Mouse (Mus musculus) hindbrain, embryonic 10.5 days (tissue): ENCODE results near the gene Acp4. TPM values are rescaled to one million over a fixed set of nuclear protein-coding genes. Genes with fewer than 3 reads are reported as not detected.

Experiments used
- DNase-seq: peaks from one replicate; pipeline ENCODE4 v3.0.0-alpha.2; 2017; ENCODE audit warnings: low spot score
- H3K27ac ChIP-seq: fragments of 300-500 bp; sonication (generic); 2 replicates; pipeline ENCODE4 v1.5.1; 2016; ENCODE audit warnings: mild to moderate bottlenecking, moderate library complexity
- H3K27me3 ChIP-seq: fragments of 300-500 bp; sonication (generic); 2 replicates; pipeline ENCODE4 v1.6.1; 2016; ENCODE audit warnings: mild to moderate bottlenecking; ENCODE audit not compliant: poor library complexity, insufficient read depth, severe bottlenecking
- H3K36me3 ChIP-seq: fragments of 300-500 bp; sonication (generic); 2 replicates; pipeline ENCODE4 v1.6.1; 2016; ENCODE audit warnings: mild to moderate bottlenecking, moderate library complexity
- H3K4me1 ChIP-seq: fragments of 300-500 bp; sonication (generic); replicated peaks from 2 replicates; pipeline ENCODE4 v1.6.1; 2016; ENCODE audit warnings: mild to moderate bottlenecking
- H3K4me3 ChIP-seq: fragments of 300-500 bp; sonication (generic); 2 replicates; pipeline ENCODE4 v1.5.1; 2016; ENCODE audit warnings: mild to moderate bottlenecking, moderate library complexity
- H3K9me3 ChIP-seq: fragments of 300-500 bp; sonication (generic); 2 replicates; pipeline ENCODE4 v1.6.1; 2016; ENCODE audit warnings: mild to moderate bottlenecking, moderate library complexity
- WGBS: fragments of 180-500 bp; shearing (Covaris S2); methylation state at CpG from one replicate; pipeline ENCODE4 v1.1.7; 2016; 5-methylcytosine and 5-hydroxymethylcytosine counted together
- polyA plus RNA-seq: library from polyadenylated mRNA; unstranded; fragments of >200 nt; fragmentation: Nextera tagmentation; extraction: Ambion mirVana; gene quantifications from 2 replicates; pipeline ENCODE4 v1.2.1, GENCODE M21; 2016

The Acp4 gene
- polyA plus RNA-seq, 1 experiment from 2014 or later = 0.09 TPM

DNA sequence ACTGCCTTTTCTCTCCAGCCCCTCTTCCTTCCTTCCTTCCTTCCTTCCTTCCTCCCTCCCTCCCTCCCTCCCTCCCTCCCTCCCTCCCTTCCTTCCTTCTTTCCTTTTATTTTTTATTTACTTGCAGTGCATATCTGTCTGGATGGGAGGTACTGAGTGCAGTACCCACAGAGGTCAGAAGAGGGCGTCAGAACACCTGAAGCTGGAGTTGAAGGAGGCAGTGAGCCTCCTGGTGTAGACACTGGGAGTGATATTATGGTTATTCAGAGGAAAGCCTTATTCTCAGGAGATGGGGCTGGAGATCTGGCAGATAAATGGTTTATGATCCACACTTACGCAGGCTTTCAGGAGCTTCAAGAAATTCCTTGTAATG is 20.1 kb upstream of the Acp4 start:
- peaks cover 32% of the 10 kb centered on the region for H3K27me3 ChIP-seq
- DNase-seq = peak; percentile 23
- WGBS = 49% methylated on average over 2 of the region's 2 CpGs
- H3K9me3 ChIP-seq = 0 out of 2 replicates have a peak, but pooled peaks cover 5% of the 10 kb centered on the region
- H3K36me3 ChIP-seq = no peaks in the 10 kb centered on the region
- no peak overlapping the region for H3K4me3 ChIP-seq
- peaks cover 9% of the 10 kb centered on the region; the same call in 1 of the 2 replicates for H3K4me1 ChIP-seq
- H3K27ac ChIP-seq = no peak overlapping the region

DNA sequence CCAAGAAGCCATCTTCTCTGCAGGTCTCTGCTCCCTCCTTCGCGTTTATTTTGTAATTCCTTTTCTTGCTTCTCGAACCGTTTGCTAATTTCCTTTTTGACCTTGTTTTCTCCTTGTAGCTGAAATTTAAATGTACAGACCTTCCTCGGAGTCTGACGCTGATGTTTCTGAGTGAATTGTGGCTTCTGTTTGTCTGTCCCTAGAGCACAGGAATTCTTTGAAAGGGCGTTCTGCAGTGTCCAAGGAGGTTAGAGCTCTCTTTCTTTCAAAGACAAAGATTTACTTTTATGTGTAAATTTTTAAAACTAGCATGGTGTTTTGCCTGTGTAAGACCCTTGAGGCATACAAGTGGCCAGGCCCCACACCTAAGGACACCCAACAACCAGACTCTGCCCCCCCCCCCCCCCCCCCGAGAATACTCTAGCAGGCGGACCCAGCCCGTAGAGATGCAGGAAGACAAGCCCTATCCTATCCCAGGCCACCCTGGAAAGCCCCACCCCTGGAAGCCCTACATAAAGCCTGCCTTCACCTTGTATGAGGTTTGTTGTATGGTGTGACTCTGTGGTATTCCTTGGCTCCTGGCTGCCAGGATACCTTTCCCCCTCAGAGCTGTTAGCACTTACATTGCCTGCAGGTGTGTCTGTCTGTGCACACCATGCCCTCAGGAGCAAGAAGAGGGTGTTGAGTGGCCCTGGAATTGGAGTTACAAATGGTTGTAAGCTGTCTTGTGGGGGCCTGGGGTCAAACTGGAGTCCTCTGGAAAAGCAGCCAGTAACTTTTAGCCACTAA is 19.5 kb upstream of the Acp4 start:
- DNase-seq = no peak
- Histone ChIP-seq H3K27me3 (peaks cover 32% of the 10 kb centered on the region), H3K36me3 (no peaks in the 10 kb centered on the region), H3K4me3 (no peak overlapping the region), H3K27ac (no peak overlapping the region), H3K4me1 (peaks cover 7% of the 10 kb centered on the region; the same call in 1 of the 2 replicates), H3K9me3 (0 out of 2 replicates have a peak, but pooled peaks cover 5% of the 10 kb centered on the region)
- WGBS = 68% methylated on average over 10 of the region's 10 CpGs

DNA sequence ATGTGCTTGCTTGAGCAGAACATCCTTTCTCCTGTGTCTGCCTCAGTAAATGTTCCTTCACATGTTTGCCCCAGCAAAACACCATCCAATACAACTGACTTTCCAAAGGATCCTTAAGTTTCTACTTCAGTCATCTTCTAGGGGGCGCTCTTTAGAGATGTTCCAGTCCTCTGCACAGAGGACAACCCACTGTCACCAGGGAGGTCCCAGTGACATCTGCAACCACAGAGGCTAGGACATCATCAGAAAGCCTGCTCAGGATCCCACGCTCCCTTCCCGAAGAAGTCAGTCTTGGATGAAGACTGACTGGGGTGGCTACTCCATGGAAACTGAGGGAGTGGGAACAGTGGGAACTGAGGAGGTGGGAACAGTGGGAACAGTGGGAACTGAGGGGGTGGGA is 18.4 kb upstream of the Acp4 start:
- no peak for DNase-seq

DNA sequence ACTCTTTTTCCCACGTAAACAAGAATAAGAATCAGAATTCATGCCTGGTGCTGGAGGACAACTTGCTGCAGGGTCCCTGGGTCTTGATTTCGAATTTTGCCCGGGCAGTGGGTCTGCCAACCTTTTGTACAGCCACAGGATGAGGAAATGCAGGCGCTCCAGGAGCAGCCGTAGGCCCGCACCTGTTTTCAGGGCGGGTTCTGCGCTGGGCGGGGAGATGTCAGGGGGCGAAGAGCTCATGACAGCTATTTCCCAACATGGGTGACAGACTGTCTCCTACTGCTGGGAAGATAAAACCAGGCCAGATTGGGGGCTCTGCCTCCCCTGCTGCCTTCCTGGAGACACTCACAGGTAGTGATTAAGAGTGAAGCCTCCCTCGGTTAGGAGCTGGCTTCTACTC is 16.9 kb upstream of the Acp4 start:
- 39% methylated on average over 11 of the region's 11 CpGs for WGBS
- no peak for DNase-seq

More for the DNA sequence above, 18.4 kb upstream of the Acp4 start:
- Histone ChIP-seq H3K36me3 (no peaks in the 10 kb centered on the region), H3K4me3 (no peak overlapping the region), H3K27ac (no peak overlapping the region), H3K4me1 (peaks cover 4% of the 10 kb centered on the region; the same call in 1 of the 2 replicates), H3K9me3 (0 out of 2 replicates have a peak, but pooled peaks cover 5% of the 10 kb centered on the region), H3K27me3 (peaks cover 32% of the 10 kb centered on the region)
- 73% methylated on average over 3 of the region's 3 CpGs for WGBS

DNA sequence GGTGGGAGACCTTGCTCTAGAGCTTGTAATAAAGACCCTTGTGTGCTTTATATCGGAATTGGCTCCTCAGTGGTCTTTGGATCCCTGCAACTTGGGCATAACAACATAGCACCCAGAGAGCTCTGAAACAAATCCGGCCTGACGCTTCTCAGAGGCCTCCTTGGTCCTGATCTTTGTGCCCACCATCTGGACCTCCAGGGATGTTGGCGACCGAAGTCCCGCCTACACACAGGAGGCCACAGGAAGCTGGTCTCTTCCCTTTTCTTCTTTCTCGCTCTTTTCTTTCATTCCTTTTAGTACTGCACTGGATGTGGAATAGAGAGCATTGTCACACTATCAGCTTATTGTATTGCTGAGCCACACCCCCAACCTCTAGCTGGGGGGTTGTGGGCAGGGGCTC is 16.3 kb upstream of the Acp4 start:
- WGBS = 54% methylated on average over 7 of the region's 7 CpGs
- Histone ChIP-seq H3K4me3 (no peak overlapping the region), H3K36me3 (no peaks in the 10 kb centered on the region), H3K4me1 (peaks cover 4% of the 10 kb centered on the region; the same call in 1 of the 2 replicates), H3K9me3 (0 out of 2 replicates have a peak, but pooled peaks cover 5% of the 10 kb centered on the region), H3K27me3 (peaks cover 34% of the 10 kb centered on the region), H3K27ac (no peak overlapping the region)
- DNase-seq = no peak

More for the DNA sequence above, 16.9 kb upstream of the Acp4 start:
- Histone ChIP-seq H3K36me3 (no peaks in the 10 kb centered on the region), H3K27me3 (peaks cover 32% of the 10 kb centered on the region), H3K9me3 (0 out of 2 replicates have a peak, but pooled peaks cover 5% of the 10 kb centered on the region), H3K4me3 (no peak overlapping the region), H3K27ac (no peak overlapping the region), H3K4me1 (peaks cover 4% of the 10 kb centered on the region; the same call in 1 of the 2 replicates)

DNA sequence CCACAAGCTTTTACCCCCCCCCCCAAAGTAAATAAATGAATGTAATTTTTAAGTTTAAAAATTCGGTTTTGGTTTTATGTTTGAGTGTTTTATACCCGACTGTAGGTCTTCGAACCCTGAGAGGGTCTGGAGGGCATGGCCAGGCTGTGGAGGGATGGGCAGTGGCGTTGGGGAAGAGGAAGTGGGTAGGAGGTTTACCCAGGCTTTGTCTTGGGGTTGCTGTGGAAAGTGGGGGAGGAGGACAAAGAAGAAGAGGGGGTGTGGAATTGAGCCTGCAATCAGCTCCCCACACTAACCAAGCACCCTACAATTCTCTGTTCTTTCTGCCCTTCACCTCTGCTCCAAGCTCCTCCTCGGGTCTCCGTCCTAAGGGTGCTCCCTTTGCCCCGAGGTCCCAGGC is 15.4 kb upstream of the Acp4 start:
- Histone ChIP-seq H3K27ac (no peak overlapping the region), H3K9me3 (no peaks in the 10 kb centered on the region), H3K36me3 (no peaks in the 10 kb centered on the region), H3K4me3 (no peak overlapping the region), H3K27me3 (peaks cover 43% of the 10 kb centered on the region), H3K4me1 (peaks cover 4% of the 10 kb centered on the region; the same call in 1 of the 2 replicates)
- DNase-seq = no peak
- WGBS = 92% methylated on average over 7 of the region's 7 CpGs

DNA sequence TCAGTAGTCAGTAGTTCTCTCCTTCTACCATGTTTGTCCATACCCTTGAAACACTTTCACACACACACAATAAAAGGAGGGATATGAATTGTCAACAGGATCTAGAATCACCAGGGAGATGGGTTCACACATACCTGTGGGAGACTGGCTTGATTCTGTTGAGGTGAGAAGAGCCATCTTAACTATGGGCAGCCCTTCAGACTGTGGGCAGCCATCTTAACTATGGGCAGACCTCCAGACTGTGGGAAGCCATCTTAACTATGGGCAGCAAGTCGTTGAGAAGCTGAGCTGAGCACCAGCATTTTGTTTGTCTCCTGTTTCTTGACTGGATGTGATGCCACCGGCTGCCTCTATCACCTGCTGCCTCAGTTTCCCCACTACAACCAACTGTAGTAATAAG is 14.1 kb upstream of the Acp4 start:
- Histone ChIP-seq H3K4me3 (no peak overlapping the region), H3K9me3 (no peaks in the 10 kb centered on the region), H3K27me3 (peaks cover 47% of the 10 kb centered on the region), H3K36me3 (no peaks in the 10 kb centered on the region), H3K4me1 (peaks cover 4% of the 10 kb centered on the region; the same call in 1 of the 2 replicates), H3K27ac (no peak overlapping the region)
- no peak for DNase-seq
- 73% methylated on average over 2 of the region's 2 CpGs for WGBS

DNA sequence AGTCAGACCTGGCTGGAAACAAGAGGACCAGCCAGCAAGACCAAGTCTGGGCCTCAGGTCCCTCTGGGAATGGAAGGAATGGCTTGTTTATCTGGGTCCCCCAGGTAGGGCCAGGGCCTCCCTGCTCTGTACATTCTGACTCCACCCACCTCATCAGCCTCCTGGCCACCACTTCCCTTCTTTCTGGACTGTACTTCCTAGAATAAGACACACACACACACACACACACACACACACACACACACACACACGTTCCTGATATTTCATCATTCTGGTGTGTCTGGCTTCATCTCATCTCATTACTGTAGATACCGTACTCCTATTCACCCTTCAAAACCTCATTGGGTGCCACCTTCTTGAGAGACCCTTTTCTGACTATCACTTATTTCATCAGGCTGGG is 12.2 kb upstream of the Acp4 start:
- Histone ChIP-seq H3K36me3 (no peaks in the 10 kb centered on the region), H3K27me3 (peaks cover 38% of the 10 kb centered on the region), H3K4me3 (no peak overlapping the region), H3K27ac (no peak overlapping the region), H3K9me3 (no peaks in the 10 kb centered on the region), H3K4me1 (peaks cover 4% of the 10 kb centered on the region; the same call in 1 of the 2 replicates)
- no peak for DNase-seq
- WGBS = 91% methylated on average over 2 of the region's 2 CpGs

DNA sequence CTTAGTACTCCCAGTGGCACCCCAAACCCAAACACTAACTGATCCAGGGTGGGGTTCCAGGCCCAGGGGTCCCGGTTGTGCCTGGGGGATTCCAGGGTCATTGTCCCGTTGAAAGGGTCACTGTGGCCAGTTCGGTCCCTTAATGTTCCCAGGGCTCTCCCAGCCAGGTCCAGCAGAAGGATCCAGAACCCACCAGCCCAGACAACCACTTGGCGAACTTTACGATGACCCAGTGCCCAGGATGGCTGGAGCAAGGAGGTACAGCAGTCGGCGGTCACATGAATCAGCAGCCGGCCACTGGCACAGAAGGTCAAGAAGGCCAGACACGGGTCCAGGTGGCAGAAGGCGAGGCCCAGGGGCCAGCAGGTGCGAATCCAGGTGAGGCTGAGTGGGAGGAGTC is 10.9 kb upstream of the Acp4 start:
- Histone ChIP-seq H3K27ac (no peak overlapping the region), H3K27me3 (peaks cover 37% of the 10 kb centered on the region), H3K9me3 (no peaks in the 10 kb centered on the region), H3K4me1 (peaks cover 5% of the 10 kb centered on the region), H3K36me3 (no peaks in the 10 kb centered on the region), H3K4me3 (no peak overlapping the region)
- DNase-seq = no peak
- WGBS = 86% methylated on average over 11 of the region's 11 CpGs

DNA sequence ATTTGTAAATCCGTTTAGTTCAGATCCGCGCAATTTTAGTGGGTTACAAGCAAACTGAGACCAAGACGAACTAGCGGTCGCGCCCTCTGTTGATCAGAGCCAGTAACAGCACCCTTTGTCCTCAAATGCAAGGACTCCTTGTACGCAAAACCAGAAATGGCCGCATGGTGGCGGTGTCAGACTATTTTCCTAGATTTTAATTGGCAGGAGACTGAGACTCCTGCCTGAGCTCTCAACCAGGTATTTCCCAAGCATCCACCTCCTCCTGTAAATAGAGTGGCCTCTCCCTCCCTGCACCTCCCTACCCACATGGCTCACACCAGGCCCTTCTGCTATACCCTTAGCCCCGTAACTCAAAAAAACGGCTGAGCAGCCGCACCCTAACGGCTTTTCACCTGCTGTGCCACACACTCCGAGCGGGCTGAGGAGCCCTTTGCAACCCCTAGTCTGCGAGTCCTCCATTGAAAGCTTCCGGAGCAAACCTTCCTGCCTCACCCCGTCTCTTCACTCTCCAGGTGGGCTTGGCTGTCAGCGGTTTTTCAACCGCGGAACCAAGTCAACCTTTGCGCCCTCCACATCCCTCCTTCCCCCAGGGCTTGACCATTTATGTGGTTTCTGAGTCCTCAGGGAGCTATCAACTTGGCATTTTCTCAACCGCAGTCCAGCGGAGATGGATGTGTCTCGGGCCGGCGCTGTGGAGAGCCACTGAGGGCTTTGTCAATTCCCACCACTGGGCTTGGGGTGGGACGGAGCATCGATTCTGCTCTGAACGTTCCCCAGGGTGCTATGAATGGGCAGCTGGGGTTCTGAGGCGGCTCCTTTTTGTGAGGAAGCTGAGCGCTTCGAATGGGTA is 5.8 kb upstream of the Acp4 start:
- no peak overlapping the region for H3K27ac ChIP-seq
- no peaks in the 10 kb centered on the region for H3K36me3 ChIP-seq
- peak; percentile 95 for DNase-seq
- peaks cover 13% of the 10 kb centered on the region for H3K4me1 ChIP-seq
- peak overlapping the region; percentile 38 for H3K4me3 ChIP-seq
- peaks cover 48% of the 10 kb centered on the region for H3K27me3 ChIP-seq
- H3K9me3 ChIP-seq = no peaks in the 10 kb centered on the region
- 2% methylated on average over 34 of the region's 34 CpGs for whole genome bisulfite sequencing

DNA sequence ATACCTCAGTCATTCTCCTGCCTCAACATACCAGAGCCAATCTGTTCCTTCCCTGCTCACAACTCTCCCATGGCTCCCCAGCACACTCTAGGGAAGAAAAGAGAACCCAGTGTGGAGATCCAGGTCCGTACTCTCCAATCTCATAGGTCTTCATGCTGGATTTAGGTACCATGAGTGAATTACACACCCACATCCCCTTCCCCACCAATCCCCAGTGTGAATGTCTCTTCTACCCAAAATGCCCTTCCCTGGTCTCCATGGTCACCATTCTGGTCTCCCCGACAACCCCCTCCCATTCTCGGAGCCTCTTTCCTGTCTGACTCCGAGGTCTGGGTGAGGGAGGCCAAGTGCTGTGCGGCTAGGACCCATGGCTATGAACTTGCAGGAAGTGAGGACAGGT is 4.0 kb upstream of the Acp4 start, which contains the start of gene Gm15517:
TSS of gene Gm15517 (plus strand) at position 301 of the 400 bp plus-strand sequence.
- Histone ChIP-seq H3K27me3 (peaks cover 40% of the 10 kb centered on the region), H3K27ac (no peak within 1 kb of the TSS), H3K4me1 (peaks cover 13% of the 10 kb centered on the region), H3K36me3 (no peaks in the 10 kb centered on the region), H3K4me3 (no peak within 1 kb of the TSS), H3K9me3 (no peaks in the 10 kb centered on the region)
- WGBS = 54% methylated on average over 5 of the region's 5 CpGs
- DNase-seq = no peak

DNA sequence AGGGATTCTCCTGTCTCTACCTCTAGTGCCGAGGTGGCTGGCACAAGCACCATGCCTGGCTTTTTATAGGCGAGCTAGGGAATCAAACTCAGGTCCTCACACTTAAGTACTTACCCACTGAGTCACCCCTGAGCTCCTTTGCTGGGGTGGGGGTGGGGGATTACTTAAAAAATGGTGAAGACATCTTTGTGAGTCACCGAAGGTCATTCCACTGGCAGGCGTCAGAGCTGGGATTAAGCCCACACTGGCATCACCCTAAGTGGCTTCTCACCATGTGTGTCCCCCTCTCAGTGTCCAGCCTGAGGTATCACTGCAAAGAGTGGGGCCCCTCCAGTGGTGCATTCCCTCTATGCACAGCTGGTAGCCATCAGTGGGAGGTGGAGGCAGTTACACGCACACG is 3.2 kb upstream of the Acp4 start:
- Histone ChIP-seq H3K4me1 (peaks cover 13% of the 10 kb centered on the region), H3K27me3 (peaks cover 40% of the 10 kb centered on the region), H3K4me3 (no peak overlapping the region), H3K36me3 (no peaks in the 10 kb centered on the region), H3K9me3 (no peaks in the 10 kb centered on the region), H3K27ac (no peak overlapping the region)
- DNase-seq = no peak
- 79% methylated on average over 6 of the region's 6 CpGs for WGBS

DNA sequence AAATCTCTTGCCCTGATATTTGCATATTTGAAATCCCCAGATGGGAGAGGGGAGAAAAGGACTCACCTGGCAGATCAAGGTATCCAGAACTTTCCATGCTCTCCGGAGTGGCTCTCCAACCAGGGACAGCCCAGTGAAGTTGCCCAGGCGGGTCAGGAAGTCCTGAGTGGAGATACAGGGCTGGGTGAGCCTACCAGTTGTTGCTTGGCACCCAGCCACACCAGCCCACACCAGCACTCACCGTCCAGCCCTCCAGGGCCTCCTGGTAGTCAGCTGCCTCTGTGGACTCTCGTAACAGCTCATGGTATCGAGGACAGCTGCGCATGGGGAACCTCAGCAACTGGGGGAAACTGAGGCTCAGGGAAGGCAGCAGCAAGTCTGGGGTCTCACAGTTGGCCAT is 2.2 kb downstream of the Acp4 start:
- no peak for DNase-seq
- Histone ChIP-seq H3K4me1 (0 out of 2 replicates have a peak, but pooled peaks cover 5% of the 10 kb centered on the region), H3K36me3 (peaks cover 50% of the 10 kb centered on the region), H3K9me3 (no peaks in the 10 kb centered on the region), H3K27me3 (no peaks in the 10 kb centered on the region), H3K4me3 (no peak overlapping the region), H3K27ac (no peak overlapping the region)
- WGBS = 86% methylated on average over 6 of the region's 6 CpGs
